17 mouse cellular contexts compared by ENCODE assay signal in the genomic region with DNA sequence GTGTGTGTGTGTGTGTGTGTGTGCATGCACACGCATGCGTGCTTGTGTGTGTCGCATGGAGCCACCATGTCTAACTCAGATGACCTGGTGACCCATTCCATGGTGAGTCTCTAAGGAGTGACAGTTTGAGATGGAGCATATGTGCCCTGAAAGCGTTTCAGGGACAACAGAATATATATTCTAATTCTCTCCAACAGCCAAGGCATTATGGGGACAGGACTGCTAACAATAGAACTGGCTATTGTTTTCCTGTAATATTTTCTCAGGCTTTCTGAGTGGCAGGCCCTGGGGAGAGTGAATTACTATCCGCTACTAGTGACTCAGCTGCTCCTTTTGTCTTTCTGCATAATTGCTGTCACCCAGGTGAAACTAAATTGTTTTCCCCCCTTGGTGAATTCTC.
DNase-seq lines count a peak whose midpoint lies in the region; ATAC-seq and TF ChIP-seq lines count a peak whose summit lies in the region.
"Had no signal": no experiment of that assay in that cellular context is flagged by ENCODE, and none has a peak within 500 bp of the region (broad histone marks: within the 10 kb centered on the region; RNA-seq: fewer than 3 reads in every experiment).

No protein-coding gene starts in this region.

- no peak for TF ChIP-seq CTCF in brain, embryonic 14.5 days (IDR thresholded peaks at IDR 0.05; ENCODE audit: borderline replicate concordance, extremely low read depth, insufficient read depth, insufficient read length)

- no peak for ATAC-seq in heart, embryonic 13.5 days (ENCODE audit: extremely low read depth, insufficient number of reproducible peaks, low FRiP score, low TSS enrichment)
- peak; percentile 85 for ATAC-seq in neural tube, embryonic 12.5 days (ENCODE audit: low FRiP score, low read depth)
- ATAC-seq in kidney, embryonic 14.5 days (ENCODE audit: low FRiP score, low TSS enrichment): no peak
- ATAC-seq: forebrain, embryonic 15.5 days; lung, postnatal 0 days had no signal

- no peaks in the 10 kb centered on the region for H3K27me3 ChIP-seq in heart, embryonic 13.5 days (replicated peaks)
- no peaks in the 10 kb centered on the region for H3K27me3 ChIP-seq in neural tube, embryonic 12.5 days (replicated peaks)
- no peaks in the 10 kb centered on the region for H3K27me3 ChIP-seq in kidney, embryonic 14.5 days (ENCODE audit: control insufficient read depth, insufficient read depth, low read length)
- H3K27me3 ChIP-seq: forebrain, embryonic 15.5 days; heart, embryonic 15.5 days; liver, embryonic 15.5 days had no signal

- peaks cover 18% of the 10 kb centered on the region for H3K4me1 ChIP-seq in heart, embryonic 13.5 days
- H3K4me1 ChIP-seq in neural tube, embryonic 12.5 days: peaks cover 5% of the 10 kb centered on the region; the same call in 1 of the 2 replicates
- 0 out of 2 replicates have a peak, but pooled peaks cover 3% of the 10 kb centered on the region for H3K4me1 ChIP-seq in kidney, embryonic 14.5 days (ENCODE audit: control insufficient read depth, insufficient read depth, low read length)
- H3K4me1 ChIP-seq: forebrain, embryonic 15.5 days; liver, embryonic 15.5 days had no signal

- no peak overlapping the region for H3K9ac ChIP-seq in heart, embryonic 13.5 days
- H3K9ac ChIP-seq in neural tube, embryonic 12.5 days: no peak overlapping the region
- no peak overlapping the region for H3K9ac ChIP-seq in kidney, embryonic 14.5 days (ENCODE audit: low read depth, low read length)
- H3K9ac ChIP-seq: forebrain, embryonic 15.5 days; heart, embryonic 15.5 days; liver, embryonic 15.5 days had no signal

- H3K9me3 ChIP-seq in heart, embryonic 13.5 days: no peaks in the 10 kb centered on the region
- H3K9me3 ChIP-seq in neural tube, embryonic 12.5 days: no peaks in the 10 kb centered on the region
- no peaks in the 10 kb centered on the region for H3K9me3 ChIP-seq in kidney, embryonic 14.5 days (ENCODE audit: control insufficient read depth, low read length)
- H3K9me3 ChIP-seq: forebrain, embryonic 15.5 days; heart, embryonic 15.5 days; liver, embryonic 15.5 days had no signal

- no peak overlapping the region for H3K4me3 ChIP-seq in heart, embryonic 13.5 days
- H3K4me3 ChIP-seq in neural tube, embryonic 12.5 days: no peak overlapping the region
- H3K4me3 ChIP-seq in kidney, embryonic 14.5 days (ENCODE audit: low read length): no peak overlapping the region
- H3K4me3 ChIP-seq: forebrain, embryonic 15.5 days; heart, embryonic 15.5 days; liver, embryonic 15.5 days; myocyte had no signal

- WGBS in heart, embryonic 13.5 days: 78% methylated on average over 5 of the region's 5 CpGs
- 19% methylated on average over 5 of the region's 5 CpGs for WGBS in neural tube, embryonic 12.5 days
- 58% methylated on average over 5 of the region's 5 CpGs for WGBS in kidney, embryonic 14.5 days

- no peaks in the 10 kb centered on the region for H3K36me3 ChIP-seq in heart, embryonic 13.5 days
- H3K36me3 ChIP-seq in neural tube, embryonic 12.5 days: no peaks in the 10 kb centered on the region
- no peaks in the 10 kb centered on the region for H3K36me3 ChIP-seq in kidney, embryonic 14.5 days (ENCODE audit: control insufficient read depth, insufficient read depth, low read length)
- H3K36me3 ChIP-seq: forebrain, embryonic 15.5 days; heart, embryonic 15.5 days; liver, embryonic 15.5 days had no signal

- no peak overlapping the region for H3K4me2 ChIP-seq in heart, embryonic 13.5 days
- no peak overlapping the region for H3K4me2 ChIP-seq in neural tube, embryonic 12.5 days (replicated peaks)
- no peak overlapping the region for H3K4me2 ChIP-seq in kidney, embryonic 14.5 days (replicated peaks; ENCODE audit: low read depth, low read length)
- H3K4me2 ChIP-seq: forebrain, embryonic 15.5 days; heart, embryonic 15.5 days; liver, embryonic 15.5 days had no signal

- no peak for TF ChIP-seq POLR2A in brain, embryonic 14.5 days (IDR thresholded peaks at IDR 0.05; ENCODE audit: borderline replicate concordance, extremely low read depth, insufficient read depth, insufficient read length, poor library complexity, severe bottlenecking)

- intact Hi-C loops in heart, postnatal 14 days (cut with DNase I): no loop called here

- H3K27ac ChIP-seq in heart, embryonic 13.5 days (replicated peaks): peak overlapping the region; percentile 29; the same call in 1 of the 2 replicates
- H3K27ac ChIP-seq in neural tube, embryonic 12.5 days: no peak overlapping the region
- no peak overlapping the region for H3K27ac ChIP-seq in kidney, embryonic 14.5 days (ENCODE audit: low read depth, low read length)
- H3K27ac ChIP-seq: forebrain, embryonic 15.5 days; heart, embryonic 15.5 days; liver, embryonic 15.5 days had no signal

- DNase-seq in heart, postnatal 14 days: no peak
- DNase-seq in brain, embryonic 14.5 days (ENCODE audit: low read depth): peak; percentile 35
- DNase-seq in embryo, embryonic 9.5 days (ENCODE audit: extremely low spot score): peak; percentile 12
- no peak for DNase-seq in kidney, adult 9 months
- DNase-seq: adrenal gland, postnatal 10 days; B cell, adult 2 months; cerebellum, adult 11-12 months; kidney, adult 2 months; thymus, adult 18-20 months had no signal

Comparison
In these comparisons a context has a peak if more than half of its experiments do, and no peak if none do; other contexts are left out.
1. DNase-seq: peak in brain, embryonic 14.5 days (single experiment) and embryo, embryonic 9.5 days (single experiment); none in heart, postnatal 14 days (0 of 2) and kidney, adult 9 months (single experiment).